Mouse (Mus musculus): Measurements from ENCODE around the gene Cldn12.

The Cldn12 gene

DNA sequence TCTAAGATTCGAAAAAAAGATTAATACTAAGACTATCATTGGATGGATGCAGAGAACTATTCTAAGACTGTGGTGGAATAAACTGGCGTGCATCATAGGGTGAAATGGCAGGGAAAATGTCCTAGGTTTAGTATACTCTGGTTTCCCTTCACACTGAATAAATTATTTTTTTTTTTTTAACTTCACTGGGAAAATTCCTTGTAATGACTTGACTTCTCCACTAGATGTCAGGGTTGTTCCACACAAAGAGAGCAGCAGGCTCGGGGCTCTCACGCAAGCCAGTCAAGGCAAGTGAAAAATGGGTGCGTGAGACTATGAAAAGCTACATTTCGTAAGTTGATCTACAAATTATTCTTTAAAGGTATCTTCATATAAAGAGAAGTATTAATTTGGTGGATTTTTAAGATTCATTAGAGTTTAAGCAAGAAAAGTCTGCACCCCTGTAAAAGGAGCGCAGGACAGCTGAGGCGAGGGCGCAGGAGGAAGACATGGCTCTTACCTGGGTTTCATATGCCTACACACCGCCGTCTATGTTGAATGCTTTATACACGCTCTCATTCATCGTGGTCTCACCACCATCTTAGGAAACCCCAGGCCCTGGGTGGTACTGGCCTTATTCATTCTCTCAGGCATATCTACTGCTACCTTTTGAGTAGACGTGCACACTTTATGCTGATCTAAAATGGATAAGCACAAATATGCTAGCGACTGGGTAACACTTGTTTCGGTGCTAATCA, 20.3 kb downstream of the Cldn12 start:
- DNase-seq (ENCODE audit: low read depth, low spot score): peak; percentile 44

DNA sequence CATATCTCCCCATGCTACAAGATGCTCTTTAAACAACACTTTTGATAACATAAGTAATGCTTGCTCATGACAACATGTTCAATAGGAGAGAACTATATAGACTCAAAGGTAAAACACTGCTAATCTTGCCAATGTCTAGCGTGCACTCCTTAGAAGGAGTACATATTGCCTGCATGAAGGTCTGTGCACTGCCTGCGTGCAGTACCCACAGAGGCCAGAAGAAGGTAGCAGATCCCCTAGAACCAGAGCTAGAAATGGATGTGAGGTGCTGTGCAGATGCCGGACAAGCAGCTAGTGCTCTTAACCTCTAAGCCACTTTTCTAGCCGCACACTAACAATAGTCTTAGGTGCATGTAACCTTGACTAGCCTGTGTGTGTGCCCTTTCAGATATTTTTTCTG, 22.6 kb downstream of the Cldn12 start:
- DNase-seq (ENCODE audit: low read depth, low spot score): no peak

DNA sequence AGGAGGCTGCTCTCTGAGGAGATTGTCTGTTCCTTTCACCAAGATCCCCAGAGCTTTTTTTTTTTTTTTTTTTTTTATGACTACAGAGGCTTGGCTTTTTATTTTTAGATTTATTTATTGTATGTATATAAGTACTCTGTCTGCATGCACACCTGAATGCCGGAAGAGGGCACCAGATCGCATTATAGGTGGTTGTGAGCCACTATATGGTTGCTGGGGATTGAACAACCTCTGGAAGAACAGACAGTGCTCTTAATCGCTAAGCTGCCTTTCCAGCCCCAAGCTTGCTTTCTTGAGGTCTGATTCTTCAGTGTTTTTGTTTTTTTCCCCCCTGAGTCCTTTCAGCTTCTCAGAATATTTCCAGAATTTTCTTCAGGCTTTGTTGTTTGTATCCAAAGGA, 28.7 kb downstream of the Cldn12 start:
- DNase-seq (ENCODE audit: low read depth, low spot score): no peak

DNA sequence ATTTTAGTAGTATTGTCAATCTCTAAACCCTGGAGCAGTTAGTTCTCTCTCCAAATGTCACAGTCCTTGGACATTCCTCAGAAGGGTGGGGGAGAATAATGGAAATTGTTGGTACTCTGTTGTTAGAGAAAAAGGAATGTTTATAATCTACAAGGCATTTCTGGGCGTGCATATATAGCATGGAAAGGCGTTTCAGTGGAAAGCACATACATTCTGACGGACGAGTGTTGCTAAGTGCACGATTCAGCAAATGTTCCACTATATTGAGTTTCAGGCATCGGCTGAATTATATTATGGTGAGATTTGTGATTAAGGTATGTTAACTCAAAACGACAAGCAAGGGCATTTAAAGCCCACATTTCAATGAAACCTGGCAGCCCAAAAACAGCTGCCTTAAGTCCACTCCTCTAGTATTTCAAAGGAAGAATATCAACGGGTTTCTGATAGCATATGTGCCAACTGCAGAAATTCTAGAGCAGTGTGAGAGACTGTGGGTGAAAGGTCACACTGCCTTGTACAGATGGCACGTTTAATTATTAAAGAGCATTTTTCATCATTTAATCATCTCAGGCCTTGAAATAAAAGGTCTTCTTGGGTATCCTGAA, 31.4 kb downstream of the Cldn12 start:
- no peak for DNase-seq (ENCODE audit: low read depth, low spot score)

DNA sequence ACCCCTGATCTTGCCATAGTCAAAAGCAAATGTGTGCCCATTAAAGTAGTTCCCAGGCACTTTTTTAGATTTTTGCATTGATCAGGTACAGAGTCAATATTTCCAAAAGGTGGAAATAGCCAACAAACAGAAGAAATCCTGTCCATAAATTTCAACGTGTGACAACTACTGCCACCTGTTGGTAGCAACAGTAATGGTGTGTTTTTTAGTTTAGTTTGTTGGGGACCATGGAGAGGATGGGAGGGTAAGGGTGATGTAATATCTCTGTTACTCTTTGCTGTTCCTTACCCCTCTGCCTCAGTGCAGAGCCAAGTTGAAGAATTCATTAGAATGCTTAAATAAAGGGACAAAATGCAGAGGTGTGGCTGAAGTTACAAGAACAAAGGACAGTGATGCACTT, 33.1 kb downstream of the Cldn12 start:
- no peak for DNase-seq (ENCODE audit: low read depth, low spot score)

DNA sequence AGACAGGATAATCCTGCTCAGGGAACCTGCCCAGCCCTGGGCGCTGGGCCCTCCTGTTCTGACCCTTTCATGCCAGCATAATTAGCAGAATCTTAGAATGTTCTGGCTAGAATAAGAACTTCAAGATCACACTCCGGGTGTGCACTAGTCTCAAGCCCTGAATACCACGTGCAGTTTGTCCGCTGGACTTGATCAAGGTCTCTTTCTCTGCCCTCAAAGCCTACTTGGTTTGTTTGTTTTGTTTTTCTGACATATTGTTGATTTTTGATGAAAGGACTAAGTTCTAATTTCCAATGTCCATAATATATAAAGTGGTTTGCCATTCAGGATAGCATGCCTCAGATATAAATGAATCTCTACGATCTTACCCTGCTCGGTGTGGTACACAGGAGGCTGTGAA, 35.7 kb downstream of the Cldn12 start, which contains the start of gene 1700015F17Rik:
Gene 1700015F17Rik, minus strand, starts transcription at position 101 of the 400 bp plus-strand sequence.
- no peak for DNase-seq (ENCODE audit: low read depth, low spot score)

DNA sequence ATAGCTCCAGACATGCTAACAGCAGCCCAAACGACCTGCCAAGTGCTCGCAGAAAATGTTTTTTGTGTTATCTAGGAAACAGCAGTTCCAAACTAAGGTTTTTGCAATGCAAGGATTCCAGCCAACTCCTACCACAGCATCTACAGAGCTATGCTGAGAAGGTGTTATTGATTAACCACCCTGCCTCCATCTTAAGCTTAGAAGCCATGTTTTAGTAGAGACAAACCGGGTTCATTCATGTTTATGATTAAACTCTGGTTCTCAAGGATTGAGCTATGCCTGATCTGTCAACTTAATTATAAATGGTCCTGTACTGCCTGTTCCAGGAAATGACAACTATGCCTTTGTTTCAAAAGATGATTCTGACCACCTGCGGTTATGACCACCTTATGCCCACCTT, 38.6 kb downstream of the Cldn12 start:
- no peak for DNase-seq (ENCODE audit: low read depth, low spot score)

DNA sequence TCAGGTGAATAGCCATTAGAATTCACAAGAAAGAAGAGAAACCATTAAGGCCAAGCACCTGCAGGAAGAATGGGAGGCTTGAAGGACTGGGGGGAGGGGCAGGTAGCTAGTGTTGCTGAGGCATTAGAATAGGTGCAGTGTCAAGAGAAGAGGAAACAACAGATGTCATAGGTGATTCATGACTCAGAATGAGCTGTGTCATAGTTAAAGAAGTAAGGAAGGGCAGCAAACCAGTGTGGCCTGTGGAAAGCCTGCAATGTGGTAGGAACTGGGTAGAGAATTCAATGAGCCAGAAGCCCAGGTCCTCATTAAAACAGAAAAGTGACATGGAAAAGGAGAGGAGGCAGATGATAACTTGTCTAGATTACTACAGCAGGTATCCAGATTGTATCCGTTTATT, 49.5 kb downstream of the Cldn12 start:
- DNase-seq (ENCODE audit: low read depth, low spot score): no peak
